Mouse (Mus musculus) hindbrain, embryonic 11.5 days (tissue): ENCODE data around the gene Polrmt. TPM values are rescaled to one million over a fixed set of nuclear protein-coding genes. Genes with fewer than 3 reads are reported as not detected.

Experiments
- ATAC-seq: fragments of 200-750 bp; cut with Nextera tagmentation; 2 replicates; pipeline ENCODE4 v1.8.0; 2017; ENCODE audit warnings: mild to moderate bottlenecking, moderate TSS enrichment, moderate library complexity; ENCODE audit not compliant: low FRiP score
- DNase-seq: peaks from one replicate; pipeline ENCODE4 v3.0.0-alpha.2; 2015; ENCODE audit warnings: low spot score
- H3K27ac ChIP-seq: fragments of 300-500 bp; sonication (generic); 2 replicates; pipeline ENCODE4 v1.5.1; 2014; ENCODE audit warnings: mild to moderate bottlenecking, low read depth, low read length
- H3K27me3 ChIP-seq: fragments of 300-500 bp; sonication (generic); 2 replicates; pipeline ENCODE4 v1.6.1; 2014; ENCODE audit warnings: mild to moderate bottlenecking, low read length, moderate library complexity, mixed read lengths; ENCODE audit not compliant: control insufficient read depth, insufficient read depth
- H3K36me3 ChIP-seq: fragments of 300-500 bp; sonication (generic); 2 replicates; pipeline ENCODE4 v1.6.1; 2014; ENCODE audit warnings: mild to moderate bottlenecking, low read length, moderate library complexity, mixed read lengths; ENCODE audit not compliant: control insufficient read depth, insufficient read depth
- H3K4me1 ChIP-seq: fragments of 300-500 bp; sonication (generic); replicated peaks from 2 replicates; pipeline ENCODE4 v1.6.1; 2014; ENCODE audit warnings: low read length, mixed read lengths; ENCODE audit not compliant: control insufficient read depth, insufficient read depth
- H3K4me2 ChIP-seq: fragments of 300-500 bp; sonication (generic); replicated peaks from 2 replicates; pipeline ENCODE4 v1.6.1; 2014; ENCODE audit warnings: mild to moderate bottlenecking, low read depth, low read length
- H3K4me3 ChIP-seq: fragments of 300-500 bp; sonication (generic); 2 replicates; pipeline ENCODE4 v1.5.1; 2014; ENCODE audit warnings: low read depth, low read length
- H3K9ac ChIP-seq: fragments of 300-500 bp; sonication (generic); 2 replicates; pipeline ENCODE4 v1.6.1; 2014; ENCODE audit warnings: low read depth, low read length
- H3K9me3 ChIP-seq: fragments of 300-500 bp; sonication (generic); 2 replicates; pipeline ENCODE4 v1.6.1; 2016; ENCODE audit warnings: low read length; ENCODE audit not compliant: control insufficient read depth
- WGBS: fragments of 180-500 bp; shearing (Covaris S2); extraction: QIAGEN DNeasy Blood & Tissue Kit; methylation state at CpG from one replicate; pipeline ENCODE4 v1.1.7; 2014; 5-methylcytosine and 5-hydroxymethylcytosine counted together
- polyA plus RNA-seq: library from polyadenylated mRNA; unstranded; fragments of >200 nt; fragmentation: Nextera tagmentation; extraction: Ambion mirVana; gene quantifications from 2 replicates; pipeline ENCODE4 v1.2.1, GENCODE M21; 2014

Polrmt gene
- polyA plus RNA-seq, 1 experiment from 2014 or later, result 26.8 TPM

DNA sequence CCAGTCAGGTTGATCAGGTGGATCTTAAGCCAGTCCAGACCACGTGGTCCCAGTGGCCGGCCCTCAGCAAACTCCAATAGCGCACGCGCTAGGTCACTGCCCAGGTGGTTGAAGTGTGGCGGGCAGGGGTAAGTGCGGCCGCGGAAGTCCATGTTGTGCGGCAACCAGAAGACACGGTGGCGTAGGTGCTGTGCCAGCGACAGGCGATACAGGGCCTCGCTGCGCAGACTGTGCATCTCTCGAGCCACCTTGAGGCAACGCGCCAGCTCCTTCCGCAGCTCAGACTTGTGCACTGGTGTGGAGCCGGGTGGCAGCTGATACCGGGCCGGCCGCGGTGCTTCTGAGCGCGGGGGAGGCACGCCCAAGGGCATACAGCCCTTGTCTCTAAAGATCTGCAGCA lies 7.1 kb downstream of the Polrmt start:
- WGBS, result 97% methylated on average over 28 of the region's 28 CpGs
- DNase-seq, result no peak
- peaks cover 34% of the 10 kb centered on the region for H3K36me3 ChIP-seq

DNA sequence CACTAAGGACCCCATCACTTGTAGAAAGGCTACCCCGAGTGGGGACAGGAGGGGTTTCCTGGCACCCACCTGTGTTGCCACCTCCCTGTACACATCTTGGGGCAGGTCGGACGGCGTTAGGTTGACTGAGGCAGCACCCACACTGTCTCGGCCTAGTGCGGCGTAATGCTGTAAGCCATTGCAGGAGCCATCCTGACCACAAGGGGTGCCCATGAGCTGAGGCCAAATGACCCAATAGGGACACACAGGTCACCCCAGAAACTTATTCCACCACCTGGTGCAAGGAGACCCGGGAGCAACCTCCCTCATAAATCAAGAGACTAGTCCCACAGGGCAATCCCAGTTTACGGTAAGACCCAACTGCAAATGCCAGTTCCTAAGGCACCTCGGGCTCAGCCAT lies 8.1 kb downstream of the Polrmt start:
- Histone ChIP-seq H3K27ac (no peak overlapping the region), H3K9me3 (no peaks in the 10 kb centered on the region), H3K4me1 (no peaks in the 10 kb centered on the region), H3K4me2 (no peak overlapping the region), H3K4me3 (no peak overlapping the region), H3K27me3 (peaks cover 7% of the 10 kb centered on the region), H3K36me3 (peaks cover 36% of the 10 kb centered on the region), H3K9ac (no peak overlapping the region)
- ATAC-seq (no peak), DNase-seq (peak; percentile 52)
- WGBS, result 88% methylated on average over 10 of the region's 10 CpGs

More for the DNA sequence above, 7.1 kb downstream of the Polrmt start:
- Histone ChIP-seq H3K27ac (no peak overlapping the region), H3K4me2 (no peak overlapping the region), H3K4me3 (no peak overlapping the region), H3K4me1 (no peaks in the 10 kb centered on the region), H3K9ac (no peak overlapping the region), H3K27me3 (peaks cover 7% of the 10 kb centered on the region), H3K9me3 (no peaks in the 10 kb centered on the region)
- ATAC-seq, result no peak

DNA sequence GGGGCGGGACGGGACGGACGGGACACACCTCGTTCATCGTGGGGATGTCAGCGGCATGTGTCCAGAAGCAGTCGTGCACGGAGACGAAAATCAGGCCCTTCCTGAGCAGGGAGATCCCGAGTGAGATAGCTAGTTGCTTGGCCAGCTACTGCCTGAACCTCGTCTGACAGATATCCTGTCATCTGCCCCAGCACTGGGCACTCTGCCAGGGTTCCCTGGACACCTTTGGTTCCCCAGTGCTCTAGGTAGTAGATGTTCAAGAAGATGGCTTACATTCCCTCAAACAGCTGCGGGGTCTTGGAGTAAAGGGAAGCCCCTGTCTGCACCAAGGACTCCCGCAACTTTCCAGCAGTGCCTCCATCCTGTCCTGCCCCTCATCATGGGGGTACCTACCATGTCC lies 9.7 kb downstream of the Polrmt start:
- DNase-seq, result no peak
- Histone ChIP-seq H3K27ac (no peak overlapping the region), H3K4me3 (no peak overlapping the region), H3K27me3 (peaks cover 7% of the 10 kb centered on the region), H3K4me1 (no peaks in the 10 kb centered on the region), H3K9ac (no peak overlapping the region), H3K4me2 (no peak overlapping the region), H3K9me3 (no peaks in the 10 kb centered on the region), H3K36me3 (peaks cover 36% of the 10 kb centered on the region)
- no peak for ATAC-seq
- 95% methylated on average over 14 of the region's 14 CpGs for WGBS

DNA sequence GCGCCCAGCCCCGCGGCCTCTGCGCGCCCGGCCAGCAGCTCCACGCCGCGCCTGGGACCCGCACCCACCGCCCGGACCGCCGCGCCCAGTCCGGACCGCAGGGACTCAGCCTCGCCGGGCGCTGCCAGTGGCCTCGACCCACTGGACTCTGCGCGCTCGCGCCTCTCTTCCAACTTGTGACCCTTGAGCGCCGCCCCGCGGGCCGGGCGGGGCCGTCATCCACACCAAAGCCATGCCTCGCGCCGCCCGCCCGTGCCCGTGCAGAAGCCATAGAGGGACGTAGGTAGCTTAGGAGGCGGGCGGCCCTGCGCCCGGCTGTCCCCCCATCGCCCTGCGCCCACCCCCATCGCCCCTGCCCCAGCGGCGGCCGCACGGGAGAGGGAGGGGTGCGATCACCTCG lies 11.0 kb downstream of the Polrmt start:
- no peak overlapping the region for H3K4me3 ChIP-seq
- no peaks in the 10 kb centered on the region for H3K9me3 ChIP-seq
- WGBS, result 20% methylated on average over 30 of the region's 52 CpGs
- H3K4me2 ChIP-seq, result no peak overlapping the region
- no peak overlapping the region for H3K9ac ChIP-seq
- H3K27me3 ChIP-seq, result peaks cover 7% of the 10 kb centered on the region
- no peak overlapping the region for H3K27ac ChIP-seq
- H3K36me3 ChIP-seq, result peaks cover 32% of the 10 kb centered on the region
- no peak for ATAC-seq
- peak; percentile 37 for DNase-seq
- no peaks in the 10 kb centered on the region for H3K4me1 ChIP-seq

DNA sequence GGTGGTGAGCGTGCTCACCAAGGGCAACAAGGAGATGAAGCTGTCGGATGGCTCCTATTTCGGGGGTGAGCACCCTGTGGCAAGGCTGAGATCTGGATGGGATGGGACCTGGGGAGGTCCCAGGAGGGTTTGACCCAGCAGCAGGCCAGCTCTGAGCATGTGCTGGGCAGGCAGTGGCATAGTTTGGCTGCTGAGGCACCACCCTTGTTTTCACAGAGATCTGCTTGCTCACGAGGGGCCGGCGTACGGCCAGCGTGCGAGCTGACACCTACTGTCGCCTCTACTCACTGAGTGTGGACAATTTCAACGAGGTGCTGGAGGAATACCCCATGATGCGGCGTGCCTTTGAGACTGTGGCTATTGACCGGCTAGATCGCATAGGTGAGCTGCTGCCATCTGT lies 12.5 kb downstream of the Polrmt start:
- Histone ChIP-seq H3K27me3 (peaks cover 7% of the 10 kb centered on the region), H3K27ac (no peak overlapping the region), H3K4me3 (no peak overlapping the region), H3K4me1 (no peaks in the 10 kb centered on the region), H3K4me2 (no peak overlapping the region), H3K36me3 (peaks cover 17% of the 10 kb centered on the region), H3K9me3 (no peaks in the 10 kb centered on the region), H3K9ac (no peak overlapping the region)
- ATAC-seq (no peak), DNase-seq (no peak)
- 94% methylated on average over 15 of the region's 15 CpGs for WGBS

DNA sequence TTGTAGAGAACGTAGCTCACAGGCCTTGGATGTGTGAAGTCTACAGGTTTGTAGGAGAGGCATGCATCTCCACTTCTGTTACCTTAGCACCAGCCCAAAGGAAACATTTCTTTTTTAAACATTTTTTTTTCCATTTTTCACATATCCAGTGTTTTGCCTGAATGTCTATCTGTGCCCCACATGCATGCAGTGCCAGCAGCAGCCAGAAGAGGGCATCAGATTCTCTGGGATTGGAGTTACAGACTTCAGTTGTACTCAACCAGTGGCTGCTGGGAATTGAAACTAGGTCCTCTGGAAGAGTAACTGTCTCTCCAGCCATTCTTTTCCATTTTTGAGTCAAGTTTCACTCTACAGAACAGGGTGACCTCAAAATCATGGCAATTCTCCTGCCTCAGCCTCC lies 13.9 kb downstream of the Polrmt start:
- 100% methylated on average over 1 of the region's 1 CpGs for WGBS
- no peak for ATAC-seq
- H3K36me3 ChIP-seq, result peaks cover 10% of the 10 kb centered on the region

DNA sequence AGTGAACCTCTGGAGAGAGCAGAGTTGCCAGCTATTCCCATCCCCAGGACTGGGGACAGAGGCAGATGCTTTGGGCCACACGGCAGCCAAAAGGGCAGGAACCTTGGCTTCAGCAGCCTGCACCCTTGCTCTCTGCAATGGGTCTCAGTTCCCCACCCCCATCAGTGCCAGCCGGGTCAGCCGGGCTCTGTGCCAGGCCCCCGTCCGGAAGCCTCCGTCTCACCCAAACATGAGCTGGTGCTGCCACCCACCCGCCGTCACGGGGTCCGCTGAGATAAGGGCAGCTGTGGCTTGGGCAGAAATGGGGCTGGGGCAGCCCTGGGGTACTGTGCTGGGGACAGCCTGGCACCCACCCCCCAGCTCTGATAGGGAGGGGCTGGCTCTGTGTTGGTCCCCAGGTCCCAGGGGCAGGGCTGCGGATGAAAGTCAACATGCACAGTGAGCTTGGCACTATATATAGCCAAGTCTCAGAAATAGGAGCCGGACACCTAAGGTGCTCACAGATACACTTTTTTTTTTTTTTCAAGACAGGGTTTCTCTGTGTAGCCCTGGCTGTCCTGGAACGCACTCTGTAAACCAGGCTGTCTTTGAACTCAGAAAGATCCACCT lies 16.9 kb downstream of the Polrmt start:
- H3K4me2 ChIP-seq, result no peak overlapping the region
- 91% methylated on average over 13 of the region's 13 CpGs for WGBS
- H3K27me3 ChIP-seq, result no peaks in the 10 kb centered on the region
- no peak overlapping the region for H3K27ac ChIP-seq
- no peaks in the 10 kb centered on the region for H3K4me1 ChIP-seq
- H3K9me3 ChIP-seq, result no peaks in the 10 kb centered on the region
- ATAC-seq (no peak), DNase-seq (no peak)
- H3K36me3 ChIP-seq, result peaks cover 2% of the 10 kb centered on the region; the same call in 1 of the 2 replicates
- no peak overlapping the region for H3K9ac ChIP-seq
- H3K4me3 ChIP-seq, result no peak overlapping the region

More for the DNA sequence above, 13.9 kb downstream of the Polrmt start:
- no peak overlapping the region for H3K27ac ChIP-seq
- no peak overlapping the region for H3K4me3 ChIP-seq
- DNase-seq, result peak; percentile 51
- H3K9me3 ChIP-seq, result no peaks in the 10 kb centered on the region
- H3K27me3 ChIP-seq, result peaks cover 7% of the 10 kb centered on the region
- H3K4me2 ChIP-seq, result no peak overlapping the region
- no peaks in the 10 kb centered on the region for H3K4me1 ChIP-seq
- H3K9ac ChIP-seq, result no peak overlapping the region

DNA sequence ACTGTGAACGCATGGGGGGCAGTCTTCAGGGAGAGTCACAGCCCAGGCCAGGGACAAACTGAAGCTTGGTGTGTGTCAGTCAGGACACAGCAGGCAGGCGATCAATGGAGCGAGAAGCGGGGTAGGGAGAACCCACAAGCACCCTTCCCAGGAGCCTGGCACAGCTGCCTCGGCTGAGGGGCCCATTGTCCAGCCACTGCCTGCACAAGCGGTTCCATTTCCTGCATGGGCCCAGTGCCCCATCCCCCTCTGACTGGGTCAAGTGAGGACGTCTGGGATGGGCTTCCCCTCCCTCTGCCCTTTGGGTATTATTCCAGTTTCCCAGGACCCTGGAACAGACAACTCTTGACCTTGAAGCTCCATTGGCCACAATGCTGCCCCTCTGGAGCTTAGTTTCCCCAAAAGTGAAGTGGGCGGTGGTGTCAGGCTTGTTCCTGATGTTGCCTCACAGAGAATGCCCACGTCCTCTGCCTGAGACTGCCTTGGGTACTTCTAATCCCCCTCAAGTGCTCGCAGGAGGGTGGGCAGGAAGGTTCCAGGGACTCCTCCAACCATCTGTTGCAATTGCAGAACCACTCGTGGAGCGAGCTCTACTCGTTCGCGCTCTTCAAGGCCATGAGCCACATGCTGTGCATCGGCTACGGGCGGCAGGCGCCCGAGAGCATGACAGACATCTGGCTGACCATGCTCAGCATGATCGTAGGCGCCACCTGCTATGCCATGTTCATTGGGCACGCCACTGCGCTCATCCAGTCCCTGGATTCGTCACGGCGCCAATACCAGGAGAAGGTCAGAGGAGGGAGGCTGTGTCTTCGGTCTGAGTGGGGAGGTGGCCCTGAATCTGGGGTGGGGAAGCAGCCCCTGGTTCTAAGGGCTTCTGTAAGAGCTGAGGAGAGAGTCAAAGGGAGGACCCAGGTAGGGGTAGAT lies 17.8 kb downstream of the Polrmt start:
- Histone ChIP-seq H3K4me1 (no peaks in the 10 kb centered on the region), H3K27ac (no peak overlapping the region), H3K4me3 (no peak overlapping the region), H3K9ac (no peak overlapping the region), H3K4me2 (no peak overlapping the region), H3K27me3 (no peaks in the 10 kb centered on the region), H3K36me3 (no peaks in the 10 kb centered on the region), H3K9me3 (no peaks in the 10 kb centered on the region)
- ATAC-seq, result no peak
- DNase-seq, result no peak
- WGBS, result 75% methylated on average over 28 of the region's 28 CpGs

DNA sequence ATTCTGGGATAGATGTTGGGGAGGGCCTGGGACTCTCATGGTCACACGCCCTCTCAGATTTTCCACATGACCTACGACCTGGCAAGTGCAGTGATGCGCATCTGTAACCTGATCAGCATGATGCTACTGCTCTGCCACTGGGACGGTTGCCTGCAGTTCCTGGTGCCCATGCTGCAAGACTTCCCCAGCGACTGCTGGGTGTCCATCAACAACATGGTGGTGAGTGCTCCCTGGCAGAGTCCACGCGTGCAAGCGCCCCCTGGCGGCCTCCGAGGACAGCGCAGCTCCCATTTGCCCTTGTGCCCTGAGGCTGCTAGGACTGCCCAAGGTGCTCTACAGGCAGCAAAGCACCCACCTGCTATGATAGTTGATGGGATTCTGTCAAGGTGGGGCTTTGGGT lies 20.3 kb downstream of the Polrmt start:
- H3K36me3 ChIP-seq, result no peaks in the 10 kb centered on the region
- DNase-seq (peak; percentile 44), ATAC-seq (no peak)
- H3K4me3 ChIP-seq, result no peak overlapping the region
- no peaks in the 10 kb centered on the region for H3K4me1 ChIP-seq
- H3K4me2 ChIP-seq, result no peak overlapping the region
- H3K9ac ChIP-seq, result no peak overlapping the region
- H3K27ac ChIP-seq, result no peak overlapping the region
- WGBS, result 34% methylated on average over 11 of the region's 11 CpGs
- H3K27me3 ChIP-seq, result no peaks in the 10 kb centered on the region
- H3K9me3 ChIP-seq, result no peaks in the 10 kb centered on the region
